Mouse (Mus musculus) heart, adult 2 months (tissue): ENCODE measurements around the gene Sacm1l.

Experiments used
- CTCF ChIP-seq: fragments of 200-600 bp; IDR thresholded peaks from 2 replicates; pipeline ENCODE4 v1.8.1; 2022; ENCODE audit warnings: antibody characterized with exemption, mild to moderate bottlenecking, moderate library complexity
- POLR2A ChIP-seq: fragments of 200-500 bp; IDR thresholded peaks from 2 replicates; pipeline ENCODE4 v1.6.1; 2011; ENCODE audit warnings: mild to moderate bottlenecking, low read depth, low read length, control low read depth; ENCODE audit not compliant: insufficient read depth

DNA sequence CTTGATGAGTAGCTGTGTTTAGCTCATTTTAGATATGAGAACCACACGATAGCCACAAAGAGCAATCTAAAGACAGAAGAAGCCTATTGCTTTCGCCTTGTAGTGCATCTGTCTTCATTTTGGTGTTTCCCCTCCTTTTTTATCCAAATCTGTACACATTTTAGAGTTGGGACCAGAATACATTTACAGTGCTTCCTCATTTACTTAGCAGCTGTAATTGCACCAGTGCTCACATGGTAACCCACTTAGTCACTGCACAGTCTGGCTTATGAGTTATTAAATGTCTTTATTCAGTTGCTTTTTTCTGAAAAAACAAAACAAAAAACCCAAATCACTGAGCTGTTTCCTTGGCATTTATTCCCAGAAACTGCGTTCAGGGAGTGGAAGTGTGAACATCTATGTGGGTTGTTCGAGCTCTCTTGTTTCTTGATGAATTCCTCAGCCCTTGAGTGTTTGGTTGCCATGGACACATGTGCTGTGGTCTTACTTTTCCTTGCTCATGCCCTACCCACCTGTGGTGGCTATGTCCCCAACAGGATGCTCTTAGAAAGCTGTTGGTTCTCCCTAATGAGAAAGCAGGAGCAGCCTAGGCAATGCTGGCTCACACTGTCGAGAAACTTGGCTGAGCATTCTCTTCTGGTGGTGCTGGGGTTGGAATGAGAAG is 26.3 kb upstream of the Sacm1l start:
- TF ChIP-seq CTCF (no peak), POLR2A (no peak)
